Mouse (Mus musculus) small intestine, adult 2 months (tissue): Measurements from ENCODE around the gene Slc18b1. TPM values are rescaled to one million over a fixed set of nuclear protein-coding genes. Genes with fewer than 3 reads are reported as not detected.

ENCODE experiments used
- H3K27ac ChIP-seq: fragments of 200-500 bp; 2 replicates; pipeline ENCODE4 v1.5.1; 2012; ENCODE audit warnings: low read depth, low read length, control low read depth, inconsistent platforms; ENCODE audit not compliant: insufficient read depth
- H3K27me3 ChIP-seq: fragments of 200-500 bp; 2 replicates; pipeline ENCODE4 v1.6.1; 2012; ENCODE audit warnings: mild to moderate bottlenecking, moderate library complexity, low read length, inconsistent platforms; ENCODE audit not compliant: control insufficient read depth, insufficient read depth
- H3K36me3 ChIP-seq: fragments of 200-500 bp; 2 replicates; pipeline ENCODE4 v1.6.1; 2012; ENCODE audit warnings: mild to moderate bottlenecking, low read length, control low read depth, inconsistent platforms; ENCODE audit not compliant: control insufficient read depth, insufficient read depth
- H3K4me1 ChIP-seq: fragments of 200-500 bp; 2 replicates; pipeline ENCODE4 v1.6.1; 2012; ENCODE audit warnings: low read length, inconsistent platforms, mixed read lengths; ENCODE audit not compliant: control insufficient read depth, insufficient read depth, insufficient read length
- H3K4me3 ChIP-seq: fragments of 200-500 bp; 2 replicates; pipeline ENCODE4 v1.5.1; 2012; ENCODE audit warnings: low read depth, mild to moderate bottlenecking, control low read depth, inconsistent platforms, low read length, moderate library complexity
- CTCF ChIP-seq: fragments of 200-500 bp; IDR thresholded peaks from 2 replicates; pipeline ENCODE4 v1.5.1; 2012; ENCODE audit warnings: low read depth, mild to moderate bottlenecking, control low read depth, inconsistent platforms, low read length, moderate library complexity, mixed read lengths; ENCODE audit not compliant: insufficient replicate concordance, insufficient read length; ENCODE audit errors: extremely low read depth
- POLR2A ChIP-seq: fragments of 200-500 bp; IDR thresholded peaks from 2 replicates; pipeline ENCODE4 v1.6.1; 2012; ENCODE audit warnings: low read depth, mild to moderate bottlenecking, control low read depth, inconsistent platforms, low read length, moderate library complexity
- WGBS: fragments of 180-500 bp; shearing (Covaris S2); methylation state at CpG from one replicate; pipeline ENCODE4 v1.1.7; 2018; 5-methylcytosine and 5-hydroxymethylcytosine counted together
- polyA plus RNA-seq: library from polyadenylated mRNA; depleted of rRNA; stranded (reverse); fragments of >200 nt; gene quantifications from 2 replicates; pipeline ENCODE4 v1.2.3, GENCODE M21; 2012; rRNA removed

Gene Slc18b1
- polyA plus RNA-seq, 1 experiment: 16.6 TPM

DNA sequence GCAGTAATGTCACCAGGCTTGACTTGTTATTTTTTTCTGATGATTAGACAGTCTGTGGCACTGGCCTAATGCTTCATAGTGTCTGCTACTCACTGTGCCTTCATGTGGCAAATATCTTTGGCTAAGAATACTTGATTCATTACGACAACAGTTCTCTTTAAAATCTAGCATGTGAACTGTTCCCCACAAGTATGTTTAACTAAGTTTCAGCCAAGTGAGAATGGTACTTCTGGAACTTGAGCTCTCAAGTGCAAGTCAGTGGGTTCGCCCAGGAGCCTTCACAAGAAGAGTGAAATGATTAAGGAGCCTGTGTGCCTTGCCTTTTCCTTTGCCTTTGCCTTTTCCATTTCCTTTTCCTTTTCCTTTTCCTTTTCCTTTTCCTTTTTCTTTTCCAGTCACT, 55.3 kb downstream of the Slc18b1 start:
- H3K4me3 ChIP-seq: no peak overlapping the region
- WGBS: 76% methylated on average over 2 of the region's 2 CpGs
- H3K4me1 ChIP-seq: peaks cover 10% of the 10 kb centered on the region; the same call in 1 of the 2 replicates
- no peaks in the 10 kb centered on the region for H3K36me3 ChIP-seq
- H3K27me3 ChIP-seq: no peaks in the 10 kb centered on the region
- TF ChIP-seq CTCF (no peak), POLR2A (no peak)
- H3K27ac ChIP-seq: no peak overlapping the region

DNA sequence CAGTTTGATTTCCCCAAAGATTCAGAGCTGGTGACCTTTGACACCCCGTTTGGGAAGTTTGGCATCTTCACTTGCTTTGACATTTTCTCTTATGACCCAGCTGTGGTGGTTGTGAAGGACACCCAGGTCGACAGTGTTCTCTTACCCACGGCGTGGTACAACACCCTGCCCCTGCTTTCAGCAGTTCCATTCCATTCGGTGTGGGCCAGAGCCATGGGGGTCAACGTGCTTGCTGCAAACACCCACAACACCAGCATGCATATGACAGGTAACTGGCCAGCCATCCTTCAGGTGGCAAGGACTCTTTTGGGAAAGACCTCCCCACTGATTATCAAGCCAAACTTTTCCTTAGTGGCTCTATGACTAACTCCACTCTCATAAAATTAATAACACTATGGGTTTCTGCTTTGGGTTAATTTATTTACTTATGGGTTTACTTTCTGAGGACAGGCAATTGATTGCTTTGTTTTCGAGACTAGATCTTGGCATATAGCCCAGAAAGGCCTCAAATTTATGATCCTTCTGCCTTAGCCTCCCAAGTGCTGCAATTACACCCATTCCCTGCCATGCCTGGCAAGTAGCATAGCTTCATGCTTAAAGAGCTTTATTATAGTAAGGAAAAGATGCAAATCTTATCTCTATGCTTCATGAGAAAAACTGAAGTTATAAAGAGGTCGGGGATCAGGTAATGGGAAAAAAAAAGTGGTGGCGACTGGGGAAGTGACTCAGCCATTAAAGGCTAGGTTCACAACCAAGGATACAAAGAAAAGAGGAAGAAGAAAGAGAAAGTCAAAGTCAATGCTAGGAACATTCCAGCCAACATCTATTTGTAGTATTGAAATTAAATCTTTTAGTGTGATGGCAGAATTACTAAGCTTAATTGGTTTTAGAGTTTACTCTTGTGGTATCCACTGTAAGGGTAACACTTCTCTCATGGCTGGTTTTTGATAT, 67.9 kb downstream of the Slc18b1 start:
- Histone ChIP-seq H3K4me1 (peaks cover 6% of the 10 kb centered on the region), H3K36me3 (no peaks in the 10 kb centered on the region), H3K27me3 (no peaks in the 10 kb centered on the region), H3K4me3 (no peak overlapping the region), H3K27ac (no peak overlapping the region)
- 26% methylated on average over 9 of the region's 9 CpGs for whole genome bisulfite sequencing
- TF ChIP-seq POLR2A (no peak), CTCF (no peak)

Other genes with a start within 250 kb of the Slc18b1 start
- gene Rps12, start 9.7 kb upstream of the Slc18b1 start, polyA plus RNA-seq: 1,264 and 1,580 TPM in 2 replicates
- gene Vnn3, start 54.5 kb downstream of the Slc18b1 start, polyA plus RNA-seq: 0.06 and 0.74 TPM in 2 replicates
- 9.0 and 118 TPM in 2 replicates for gene Vnn1, start 97.7 kb downstream of the Slc18b1 start, polyA plus RNA-seq
- gene Taar1, start 123.4 kb downstream of the Slc18b1 start, polyA plus RNA-seq: not detected in 2 replicates
- gene Taar2, start 141.6 kb downstream of the Slc18b1 start, polyA plus RNA-seq: not detected in 2 replicates
- gene Taar3, start 152.6 kb downstream of the Slc18b1 start, polyA plus RNA-seq: not detected in 2 replicates
- gene Taar4, start 163.5 kb downstream of the Slc18b1 start, polyA plus RNA-seq: not detected in 2 replicates
- gene Taar5, start 173.7 kb downstream of the Slc18b1 start, polyA plus RNA-seq: not detected in 2 replicates
- gene Taar6, start 188.7 kb downstream of the Slc18b1 start, polyA plus RNA-seq: not detected in 2 replicates
- not detected in 2 replicates for gene Taar7a, start 196.5 kb downstream of the Slc18b1 start, polyA plus RNA-seq
- gene Taar7b, start 203.0 kb downstream of the Slc18b1 start, polyA plus RNA-seq: not detected in 2 replicates
- not detected in 2 replicates for gene Taar7d, start 230.2 kb downstream of the Slc18b1 start, polyA plus RNA-seq
- gene Taar7e, start 240.6 kb downstream of the Slc18b1 start, polyA plus RNA-seq: not detected in 2 replicates